Mouse (Mus musculus) adrenal gland, postnatal 36 days (tissue): Measurements from ENCODE around the gene Pgls. TPM values are rescaled to one million over a fixed set of nuclear protein-coding genes. Genes with fewer than 3 reads are reported as not detected.

Source experiments
- DNase-seq, 2 experiments: peaks; one replicate each; pipeline ENCODE4 v3.0.0; 2021; ENCODE audit warnings: mixed read lengths in 1 of 2
- microRNA-seq: library from miRNA; unstranded; fragments of <30 nt; microRNA quantifications from one replicate; pipeline ENCODE4 v1.2.0, GENCODE M21; 2021
- total RNA-seq, 2 experiments: library from RNA; stranded (reverse); gene quantifications; 2 replicates each; pipeline ENCODE4 v1.2.3; 2021

The Pgls gene
- total RNA-seq, 2 experiments from 2014 or later: 137 to 165 TPM

- no peak for DNase-seq
These were observed 46.3 kb downstream of the Pgls start for GRCm38 (mm10) chr8:71638321-71638720.

GRCm38 (mm10) chr8:71639318-71639717 lies 47.3 kb downstream of the Pgls start:
- no peak for DNase-seq

GRCm38 (mm10) chr8:71645510-71645909 lies 53.5 kb downstream of the Pgls start:
- no peak for DNase-seq

Small RNAs within 50 kb of the gene (microRNA-seq; reads per million reads assigned to microRNA genes)
- gene Mir6769b: 0.75 reads per million

Other genes starting within 250 kb of the Pgls start
- 100 to 1,000 TPM; 192 to 200 TPM for gene Use1, start 225.3 kb upstream of the Pgls start, total RNA-seq
- 10 to 100 TPM; 16.6 to 22.1 TPM for gene Ocel1, start 220.9 kb upstream of the Pgls start, total RNA-seq
- 10 to 100 TPM; 69.8 to 71.8 TPM for gene Nr2f6, start 210.2 kb upstream of the Pgls start, total RNA-seq
- gene Ushbp1, start 196.4 kb upstream of the Pgls start, total RNA-seq: 10 to 100 TPM; 12.7 to 20.6 TPM
- gene Babam1, start 195.3 kb upstream of the Pgls start, total RNA-seq: 100 to 1,000 TPM in 1 of 2 experiments, 10 to 100 TPM in 1; 90.6 to 102 TPM
- 1 to 10 TPM; 1.1 to 1.4 TPM for gene Ankle1, start 186.2 kb upstream of the Pgls start, total RNA-seq
- 10 to 100 TPM; 56.6 to 81.2 TPM for gene Abhd8, start 128.5 kb upstream of the Pgls start, total RNA-seq
- gene Mrpl34, start 127.2 kb upstream of the Pgls start, total RNA-seq: 100 to 1,000 TPM in 1 of 2 experiments, 10 to 100 TPM in 1; 91.9 to 111 TPM
- 10 to 100 TPM; 57.7 to 62.3 TPM for gene Dda1, start 123.0 kb upstream of the Pgls start, total RNA-seq
- gene Ano8, start 106.2 kb upstream of the Pgls start, total RNA-seq: 10 to 100 TPM; 14.0 to 15.1 TPM
- 10 to 100 TPM; 22.5 to 23.1 TPM for gene Gtpbp3, start 104.1 kb upstream of the Pgls start, total RNA-seq
- 100 to 1,000 TPM; 200 to 203 TPM for gene Plvap, start 80.4 kb upstream of the Pgls start, total RNA-seq
- gene Ccdc194, start 66.5 kb upstream of the Pgls start, total RNA-seq: not detected
- gene Bst2, start 54.7 kb upstream of the Pgls start, total RNA-seq: 10 to 100 TPM; 65.6 to 87.4 TPM
- gene Mvb12a, start 49.3 kb upstream of the Pgls start, total RNA-seq: 10 to 100 TPM; 65.8 to 78.6 TPM
- gene Tmem221, start 33.3 kb upstream of the Pgls start, total RNA-seq: 1 to 10 TPM; 3.5 to 7.7 TPM
- 1 to 10 TPM in 1 of 2 experiments, under 1 TPM in 1; 0.73 to 1.7 TPM for gene Nxnl1, start 25.6 kb upstream of the Pgls start, total RNA-seq
- gene Slc27a1, start 23.3 kb upstream of the Pgls start, total RNA-seq: 100 to 1,000 TPM; 177 to 245 TPM
- 1 to 10 TPM; 1.8 to 3.7 TPM for gene Fam129c, start 5.5 kb downstream of the Pgls start, total RNA-seq
- 10 to 100 TPM; 57.4 to 61.8 TPM for gene Colgalt1, start 18.8 kb downstream of the Pgls start, total RNA-seq
- gene Unc13a, start 79.6 kb downstream of the Pgls start, total RNA-seq: 1 to 10 TPM; 4.6 to 7.3 TPM
- 10 to 100 TPM; 11.3 to 13.0 TPM for gene Jak3, start 84.1 kb downstream of the Pgls start, total RNA-seq
- gene Insl3, start 97.0 kb downstream of the Pgls start, total RNA-seq: 1 to 10 TPM; 4.0 to 4.7 TPM
- 1 to 10 TPM; 4.0 to 4.5 TPM for gene B3gnt3, start 109.6 kb downstream of the Pgls start, total RNA-seq
- gene Fcho1, start 133.5 kb downstream of the Pgls start, total RNA-seq: 1 to 10 TPM in 1 of 2 experiments, under 1 TPM in 1; 0.50 to 3.2 TPM